Mouse (Mus musculus) kidney, embryonic 14.5 days (tissue): ENCODE data around the gene Zfp292. TPM values are rescaled to one million over a fixed set of nuclear protein-coding genes. Genes with fewer than 3 reads are reported as not detected.
A peak's percentile ranks its signal among the peaks of the same experiment; 100 is the strongest.

ENCODE experiments used
- ATAC-seq: fragments of 200-750 bp; cut with Nextera tagmentation; 2 replicates; pipeline ENCODE4 v1.8.0; 2017; ENCODE audit warnings: moderate number of reproducible peaks, mild to moderate bottlenecking, moderate TSS enrichment, moderate library complexity; ENCODE audit not compliant: low FRiP score, low TSS enrichment
- H3K27ac ChIP-seq: fragments of 300-500 bp; sonication (generic); 2 replicates; pipeline ENCODE4 v1.5.1; 2014; ENCODE audit warnings: low read depth, mild to moderate bottlenecking, low read length, moderate library complexity, mixed read lengths
- H3K27me3 ChIP-seq: fragments of 300-500 bp; sonication (generic); 2 replicates; pipeline ENCODE4 v1.6.1; 2014; ENCODE audit warnings: mild to moderate bottlenecking, low read length; ENCODE audit not compliant: control insufficient read depth, insufficient read depth
- H3K36me3 ChIP-seq: fragments of 300-500 bp; sonication (generic); 2 replicates; pipeline ENCODE4 v1.6.1; 2014; ENCODE audit warnings: low read length, mixed read lengths; ENCODE audit not compliant: control insufficient read depth, insufficient read depth
- H3K4me1 ChIP-seq: fragments of 300-500 bp; sonication (generic); 2 replicates; pipeline ENCODE4 v1.6.1; 2014; ENCODE audit warnings: low read length, mixed read lengths; ENCODE audit not compliant: control insufficient read depth, insufficient read depth
- H3K4me2 ChIP-seq: fragments of 300-500 bp; sonication (generic); replicated peaks from 2 replicates; pipeline ENCODE4 v1.6.1; 2014; ENCODE audit warnings: low read depth, mild to moderate bottlenecking, low read length
- H3K4me3 ChIP-seq: fragments of 300-500 bp; sonication (generic); 2 replicates; pipeline ENCODE4 v1.5.1; 2014; ENCODE audit warnings: mild to moderate bottlenecking, low read length
- H3K9ac ChIP-seq: fragments of 300-500 bp; sonication (generic); 2 replicates; pipeline ENCODE4 v1.6.1; 2014; ENCODE audit warnings: low read depth, mild to moderate bottlenecking, low read length, moderate library complexity
- H3K9me3 ChIP-seq: fragments of 300-500 bp; sonication (generic); 2 replicates; pipeline ENCODE4 v1.6.1; 2016; ENCODE audit warnings: low read length; ENCODE audit not compliant: control insufficient read depth
- WGBS: fragments of 180-500 bp; shearing (Covaris S2); extraction: QIAGEN DNeasy Blood & Tissue Kit; methylation state at CpG from one replicate; pipeline ENCODE4 v1.1.7; 2014; 5-methylcytosine and 5-hydroxymethylcytosine counted together
- polyA plus RNA-seq: library from polyadenylated mRNA; unstranded; fragments of >200 nt; fragmentation: Nextera tagmentation; extraction: Ambion mirVana; gene quantifications from 2 replicates; pipeline ENCODE4 v1.2.1, GENCODE M21; 2014

Gene Zfp292
- polyA plus RNA-seq, 1 experiment from 2014 or later = 26.8 TPM

- Histone ChIP-seq H3K27me3 (peaks cover 21% of the 10 kb centered on the region), H3K4me1 (0 out of 2 replicates have a peak, but pooled peaks cover 8% of the 10 kb centered on the region), H3K4me2 (peak overlapping the region; percentile 74), H3K4me3 (peak overlapping the region; percentile 57), H3K36me3 (no peaks in the 10 kb centered on the region), H3K9me3 (no peaks in the 10 kb centered on the region), H3K9ac (peak overlapping the region; percentile 70; the same call in 1 of the 2 replicates), H3K27ac (peak overlapping the region; percentile 83; the same call in 1 of the 2 replicates)
- 17% methylated on average over 7 of the region's 7 CpGs for WGBS
- no peak for ATAC-seq
Observed at GRCm38 (mm10) chr4:34887295-34887694, 4.5 kb upstream of the Zfp292 start.

DNA sequence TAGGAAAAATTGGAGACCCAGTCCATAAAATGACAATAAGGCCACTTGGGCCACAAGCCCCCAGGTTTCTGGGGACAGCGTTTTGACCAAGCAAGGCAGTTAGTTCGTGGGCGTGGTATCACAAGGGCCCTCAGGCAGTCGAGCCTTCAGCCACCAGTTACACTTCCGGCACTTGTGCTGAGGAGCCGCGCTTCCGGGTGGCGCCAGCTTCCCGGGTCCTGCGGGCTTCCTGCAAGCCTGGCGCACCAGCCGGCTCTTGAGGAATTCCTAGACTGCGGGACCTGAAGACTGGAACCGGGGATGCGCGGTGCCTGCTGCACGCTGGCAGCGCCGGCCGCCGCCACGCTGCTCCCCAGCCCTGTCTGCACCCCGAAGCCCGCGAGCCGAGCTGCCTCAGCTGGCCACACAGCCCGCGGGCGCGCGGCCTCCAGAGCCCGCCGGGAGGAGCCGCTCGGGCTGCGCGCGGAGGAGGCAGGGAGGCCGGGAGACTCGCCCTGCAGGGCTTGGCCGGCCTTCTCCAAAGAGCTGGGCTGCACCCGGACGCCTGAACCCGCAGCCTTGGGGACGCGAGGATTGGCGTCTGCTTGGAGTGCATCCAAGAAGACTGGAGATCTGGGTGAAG, 3.8 kb upstream of the Zfp292 start:
- Histone ChIP-seq H3K4me3 (peak overlapping the region; percentile 57), H3K27ac (peak overlapping the region; percentile 83), H3K4me2 (peak overlapping the region; percentile 74), H3K36me3 (no peaks in the 10 kb centered on the region), H3K9ac (peak overlapping the region; percentile 70), H3K4me1 (0 out of 2 replicates have a peak, but pooled peaks cover 8% of the 10 kb centered on the region), H3K9me3 (no peaks in the 10 kb centered on the region), H3K27me3 (peaks cover 21% of the 10 kb centered on the region)
- ATAC-seq = peak; percentile 82
- WGBS = 0% methylated on average over 48 of the region's 48 CpGs

- no peak for ATAC-seq
- Histone ChIP-seq H3K27me3 (peaks cover 21% of the 10 kb centered on the region), H3K36me3 (no peaks in the 10 kb centered on the region), H3K4me3 (peak overlapping the region; percentile 57), H3K27ac (no peak overlapping the region), H3K9me3 (no peaks in the 10 kb centered on the region), H3K4me2 (peak overlapping the region; percentile 74), H3K9ac (peak overlapping the region; percentile 70; the same call in 1 of the 2 replicates), H3K4me1 (peaks cover 13% of the 10 kb centered on the region; the same call in 1 of the 2 replicates)
- WGBS = 56% methylated on average over 9 of the region's 9 CpGs
Observed at GRCm38 (mm10) chr4:34885631-34886351, 3.0 kb upstream of the Zfp292 start.

DNA sequence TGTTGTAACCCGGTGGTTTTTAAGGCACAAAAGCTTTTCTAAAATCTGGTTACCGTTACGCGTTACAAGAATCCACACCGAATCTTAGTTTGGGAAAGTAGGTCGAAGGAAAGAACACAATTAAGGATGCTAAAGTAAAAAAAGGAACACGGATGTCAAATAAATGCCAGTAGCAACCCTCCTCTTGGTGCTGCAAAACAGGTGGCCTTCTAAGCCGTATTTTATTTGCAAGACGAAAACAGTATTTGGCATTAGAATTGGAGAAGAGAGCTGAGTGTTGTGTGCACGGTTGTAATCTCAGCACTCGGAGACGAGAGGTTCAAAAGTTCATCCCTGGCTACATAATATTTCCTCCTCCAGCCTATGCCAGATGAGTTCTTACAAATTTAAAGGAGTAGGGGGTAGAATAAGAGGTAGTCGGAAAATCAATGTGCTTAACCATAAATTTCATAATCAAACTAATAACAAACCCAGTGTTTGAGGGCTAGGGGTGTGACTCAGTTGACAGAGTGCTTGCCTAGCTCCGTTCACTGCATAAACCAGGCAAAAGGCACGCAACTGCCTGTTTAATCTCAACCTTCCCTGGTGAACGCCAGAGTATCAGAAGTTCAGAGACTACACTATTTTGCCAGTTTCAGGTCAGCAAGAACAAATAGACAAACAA, 738 bp upstream of the Zfp292 start:
- WGBS = 31% methylated on average over 16 of the region's 16 CpGs
- H3K4me1 ChIP-seq = peaks cover 10% of the 10 kb centered on the region; the same call in 1 of the 2 replicates
- no peaks in the 10 kb centered on the region for H3K36me3 ChIP-seq
- H3K9ac ChIP-seq = peak overlapping the region; percentile 100
- no peaks in the 10 kb centered on the region for H3K9me3 ChIP-seq
- H3K4me3 ChIP-seq = peak overlapping the region; percentile 89
- peak overlapping the region; percentile 71 for H3K4me2 ChIP-seq
- peaks cover 4% of the 10 kb centered on the region; the same call in 1 of the 2 replicates for H3K27me3 ChIP-seq
- peak overlapping the region; percentile 99 for H3K27ac ChIP-seq
- ATAC-seq = no peak

DNA sequence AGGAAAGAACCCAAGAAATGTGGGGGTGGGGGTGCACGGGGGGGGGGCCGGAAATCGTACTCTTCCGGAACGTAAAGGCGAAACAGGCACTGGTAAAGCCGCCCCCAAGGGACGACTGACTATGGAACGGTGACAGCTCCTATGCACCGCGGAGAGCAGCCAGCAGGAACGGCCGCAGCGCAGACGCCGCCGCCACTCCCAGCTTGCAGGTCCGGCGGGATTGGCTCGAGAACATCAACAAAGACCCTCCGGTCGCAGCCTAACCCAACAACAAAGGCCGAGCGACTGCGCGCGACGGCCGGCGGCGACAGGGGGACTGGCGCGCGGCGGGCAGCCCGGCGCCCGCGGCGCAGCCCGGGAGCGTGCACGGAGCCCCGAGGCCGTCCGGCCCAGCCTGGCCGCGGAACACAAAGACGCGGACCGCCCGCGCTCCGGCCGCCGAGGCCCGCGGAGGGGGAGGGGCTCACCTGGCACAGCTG, 430 bp downstream of the Zfp292 start:
- Histone ChIP-seq H3K27ac (peak overlapping the region; percentile 99), H3K4me3 (peak overlapping the region; percentile 89), H3K27me3 (no peaks in the 10 kb centered on the region), H3K9me3 (no peaks in the 10 kb centered on the region), H3K4me1 (peaks cover 10% of the 10 kb centered on the region; the same call in 1 of the 2 replicates), H3K4me2 (peak overlapping the region; percentile 71), H3K9ac (peak overlapping the region; percentile 100), H3K36me3 (0 out of 2 replicates have a peak, but pooled peaks cover 1% of the 10 kb centered on the region)
- WGBS = 0% methylated on average over 35 of the region's 58 CpGs
- peak; percentile 70 for ATAC-seq

GRCm38 (mm10) chr4:34881851-34882250, 909 bp downstream of the Zfp292 start:
- Histone ChIP-seq H3K36me3 (peaks cover 2% of the 10 kb centered on the region; the same call in 1 of the 2 replicates), H3K9ac (peak overlapping the region; percentile 100), H3K27me3 (no peaks in the 10 kb centered on the region), H3K9me3 (no peaks in the 10 kb centered on the region), H3K27ac (peak overlapping the region; percentile 99; the same call in 1 of the 2 replicates), H3K4me3 (peak overlapping the region; percentile 89), H3K4me2 (peak overlapping the region; percentile 71), H3K4me1 (peaks cover 10% of the 10 kb centered on the region; the same call in 1 of the 2 replicates)
- no peak for ATAC-seq
- 14% methylated on average over 4 of the region's 4 CpGs for WGBS

DNA sequence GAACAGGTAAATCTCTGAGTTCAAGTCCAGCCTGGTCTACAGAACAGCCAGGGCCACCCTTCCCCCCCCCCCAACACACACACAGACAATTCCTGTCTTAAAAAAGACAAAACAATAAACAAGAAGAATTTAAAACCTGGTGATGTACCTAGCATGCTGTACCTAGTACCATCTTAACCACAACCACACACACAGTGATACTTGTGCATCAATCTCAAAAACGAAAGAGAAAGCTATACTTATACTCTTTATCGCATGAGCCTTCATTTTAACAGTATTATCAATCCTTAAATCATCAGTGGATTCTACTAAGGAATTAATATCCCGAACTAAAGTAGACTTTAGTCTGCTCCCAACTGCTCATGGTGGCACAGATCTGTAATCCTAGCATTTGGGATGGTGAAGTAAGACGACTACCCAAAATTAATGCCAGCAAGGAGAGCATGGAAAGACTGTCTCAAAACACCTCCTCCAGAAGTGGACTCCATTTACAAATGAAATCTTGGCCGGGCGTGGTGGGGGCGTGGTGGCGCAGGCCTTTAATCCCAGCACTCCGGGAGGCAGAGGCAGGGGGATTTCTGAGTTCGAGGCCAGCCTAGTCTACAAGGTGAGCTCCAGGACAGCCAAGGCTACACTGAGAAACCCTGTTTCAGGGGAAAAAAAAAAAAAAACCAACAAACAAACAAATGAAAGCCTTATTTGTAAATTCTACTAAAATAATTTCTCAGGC, 1.7 kb downstream of the Zfp292 start:
- Histone ChIP-seq H3K9ac (peak overlapping the region; percentile 100; the same call in 1 of the 2 replicates), H3K36me3 (peaks cover 2% of the 10 kb centered on the region; the same call in 1 of the 2 replicates), H3K4me2 (peak overlapping the region; percentile 71), H3K4me3 (peak overlapping the region; percentile 89; the same call in 1 of the 2 replicates), H3K9me3 (no peaks in the 10 kb centered on the region), H3K27ac (no peak overlapping the region), H3K27me3 (no peaks in the 10 kb centered on the region), H3K4me1 (peaks cover 10% of the 10 kb centered on the region; the same call in 1 of the 2 replicates)
- no peak for ATAC-seq
- 87% methylated on average over 10 of the region's 10 CpGs for WGBS

- no peak overlapping the region for H3K4me2 ChIP-seq
- WGBS = 80% methylated on average over 1 of the region's 1 CpGs
- H3K9ac ChIP-seq = no peak overlapping the region
- no peaks in the 10 kb centered on the region for H3K9me3 ChIP-seq
- H3K27ac ChIP-seq = no peak overlapping the region
- H3K27me3 ChIP-seq = no peaks in the 10 kb centered on the region
- H3K4me1 ChIP-seq = no peaks in the 10 kb centered on the region
- H3K4me3 ChIP-seq = no peak overlapping the region
- no peak for ATAC-seq
- H3K36me3 ChIP-seq = peaks cover 2% of the 10 kb centered on the region; the same call in 1 of the 2 replicates
Observed at GRCm38 (mm10) chr4:34874234-34874633, 8.5 kb downstream of the Zfp292 start.
